Mouse (Mus musculus): ENCODE data around the gene Adgrb2. TPM values are rescaled to one million over a fixed set of nuclear protein-coding genes. Genes with fewer than 3 reads are reported as not detected.

Gene Adgrb2
- total and polyA plus RNA-seq, 3 experiments = 0.08 TPM; not detected in 2

Other genes with a start within 250 kb of the Adgrb2 start
- 58.6 and 65.9 TPM in 2 replicates for gene Khdrbs1, start 242.6 kb upstream of the Adgrb2 start, total RNA-seq (2012; rRNA removed)
- gene Khdrbs1, start 242.6 kb upstream of the Adgrb2 start, total RNA-seq (2014; rRNA removed) = 67.4 and 79.0 TPM in 2 replicates
- 125 TPM in 2 replicates for gene Khdrbs1, start 242.6 kb upstream of the Adgrb2 start, polyA plus RNA-seq (2012; ENCODE audit: insufficient read length, low read depth)
- 113 and 163 TPM in 2 replicates for gene Ptp4a2, start 173.7 kb upstream of the Adgrb2 start, total RNA-seq (2012; rRNA removed)
- 415 and 493 TPM in 2 replicates for gene Ptp4a2, start 173.7 kb upstream of the Adgrb2 start, total RNA-seq (2014; rRNA removed)
- gene Ptp4a2, start 173.7 kb upstream of the Adgrb2 start, polyA plus RNA-seq (2012; ENCODE audit: insufficient read length, low read depth) = 327 and 467 TPM in 2 replicates
- gene Spocd1, start 55.6 kb upstream of the Adgrb2 start, total RNA-seq (2012; rRNA removed) = 0.04 TPM in 2 replicates
- gene Spocd1, start 55.6 kb upstream of the Adgrb2 start, total RNA-seq (2014; rRNA removed) = 0.07 TPM in 1 of 2 replicates, not detected in the other
- 0.08 TPM in 1 of 2 replicates, not detected in the other for gene Spocd1, start 55.6 kb upstream of the Adgrb2 start, polyA plus RNA-seq (2012; ENCODE audit: insufficient read length, low read depth)
- gene Col16a1, start 63.0 kb downstream of the Adgrb2 start, total RNA-seq (2012; rRNA removed) = 0.13 TPM in 1 of 2 replicates, not detected in the other
- not detected in 2 replicates for gene Col16a1, start 63.0 kb downstream of the Adgrb2 start, total RNA-seq (2014; rRNA removed)
- gene Col16a1, start 63.0 kb downstream of the Adgrb2 start, polyA plus RNA-seq (2012; ENCODE audit: insufficient read length, low read depth) = not detected in 2 replicates
- 31.4 and 32.5 TPM in 2 replicates for gene Pef1, start 117.7 kb downstream of the Adgrb2 start, total RNA-seq (2012; rRNA removed)
- 26.2 and 26.5 TPM in 2 replicates for gene Pef1, start 117.7 kb downstream of the Adgrb2 start, total RNA-seq (2014; rRNA removed)
- gene Pef1, start 117.7 kb downstream of the Adgrb2 start, polyA plus RNA-seq (2012; ENCODE audit: insufficient read length, low read depth) = 34.2 and 38.6 TPM in 2 replicates
- not detected in 2 replicates for gene Hcrtr1, start 154.5 kb downstream of the Adgrb2 start, total RNA-seq (2012; rRNA removed)
- not detected in 2 replicates for gene Hcrtr1, start 154.5 kb downstream of the Adgrb2 start, total RNA-seq (2014; rRNA removed)
- gene Hcrtr1, start 154.5 kb downstream of the Adgrb2 start, polyA plus RNA-seq (2012; ENCODE audit: insufficient read length, low read depth) = not detected in 2 replicates
- not detected in 2 replicates for gene Tinagl1, start 190.3 kb downstream of the Adgrb2 start, total RNA-seq (2012; rRNA removed)
- gene Tinagl1, start 190.3 kb downstream of the Adgrb2 start, total RNA-seq (2014; rRNA removed) = not detected in 2 replicates
- not detected in 2 replicates for gene Tinagl1, start 190.3 kb downstream of the Adgrb2 start, polyA plus RNA-seq (2012; ENCODE audit: insufficient read length, low read depth)
- gene Gm853, start 237.5 kb downstream of the Adgrb2 start, total RNA-seq (2012; rRNA removed) = not detected in 2 replicates
- gene Gm853, start 237.5 kb downstream of the Adgrb2 start, total RNA-seq (2014; rRNA removed) = not detected in 2 replicates
- gene Gm853, start 237.5 kb downstream of the Adgrb2 start, polyA plus RNA-seq (2012; ENCODE audit: insufficient read length, low read depth) = not detected in 2 replicates

Data from CH12.LX (cell line).